Mouse (Mus musculus): Measurements from ENCODE around the gene Ube2q1. TPM values are rescaled to one million over a fixed set of nuclear protein-coding genes. Genes with fewer than 3 reads are reported as not detected.
"Not testable (repeated sequence)": the region's sequence is repeated elsewhere in the genome, so short reads cannot be mapped to it uniquely, and the experiment has no call there.

Gene Ube2q1
- polyA plus RNA-seq, 1 experiment from 2014 or later = 9.7 TPM

DNA sequence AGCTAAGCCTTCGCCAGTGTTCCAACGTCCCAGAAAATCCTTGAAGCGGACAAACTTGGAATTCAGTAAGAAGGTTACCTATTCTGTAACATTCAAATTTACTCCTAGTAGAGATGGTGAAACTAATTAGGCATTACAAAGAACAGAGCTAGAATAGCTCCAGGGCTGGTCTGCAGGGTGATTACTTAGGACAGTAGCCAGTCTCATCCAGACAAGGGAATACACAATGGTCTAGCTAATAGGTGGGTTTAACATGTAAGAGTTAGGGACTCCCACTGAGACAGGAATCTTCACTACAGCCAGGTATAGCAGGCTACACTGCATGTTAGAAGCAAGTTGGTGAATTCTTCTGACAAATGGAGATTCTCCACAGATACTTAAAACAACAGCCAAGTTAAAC is 26.7 kb downstream of the Ube2q1 start:
- not testable (repeated sequence) for H3K4me3 ChIP-seq (ENCODE audit: low read length); H3K4me2 ChIP-seq (ENCODE audit: low read length); H3K9ac ChIP-seq (ENCODE audit: low read depth, low read length); ATAC-seq; H3K4me1 ChIP-seq (ENCODE audit: control insufficient read depth, insufficient read depth, low read depth, low read length); H3K36me3 ChIP-seq (ENCODE audit: control insufficient read depth, insufficient read depth, low read length); H3K27me3 ChIP-seq (replicated peaks; ENCODE audit: control insufficient read depth, insufficient read depth, low read length); H3K9me3 ChIP-seq (ENCODE audit: control insufficient read depth, low read length); H3K27ac ChIP-seq (ENCODE audit: low read depth, low read length)
- 42% methylated on average over 3 of the region's 3 CpGs for WGBS

DNA sequence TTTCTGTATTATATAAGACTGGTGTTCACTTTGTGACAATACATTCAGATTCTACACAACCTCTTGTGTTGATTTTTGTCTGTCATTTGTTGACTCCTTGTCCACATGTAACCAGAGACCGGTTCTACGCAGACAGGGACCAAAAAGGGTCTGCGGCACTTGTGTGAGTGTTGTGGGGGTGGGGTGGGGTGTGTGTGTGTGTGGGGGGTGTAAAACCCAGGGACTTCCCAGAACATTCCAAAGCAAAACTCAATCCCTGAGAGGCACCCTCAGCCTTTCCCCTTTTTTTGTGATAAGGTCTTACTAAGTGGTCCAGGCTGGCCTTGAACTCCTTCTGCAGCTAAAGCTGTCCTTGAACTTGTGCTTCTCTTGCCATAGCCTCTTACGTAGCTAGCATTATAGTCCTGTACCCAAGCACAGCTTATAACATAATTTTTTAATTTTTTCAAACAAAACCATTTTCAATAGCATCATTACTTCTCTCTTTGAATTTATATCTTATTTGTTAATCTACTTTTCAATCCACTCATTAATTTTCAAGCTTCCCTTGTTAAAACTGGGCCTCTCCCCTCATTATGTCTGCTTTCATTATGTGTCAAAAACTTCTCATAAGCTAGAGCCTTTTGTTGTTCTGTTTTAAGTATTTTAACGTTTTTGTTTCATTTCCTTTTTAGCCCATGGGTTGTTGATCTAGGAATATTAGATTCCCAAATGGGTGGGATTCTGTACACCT is 27.5 kb downstream of the Ube2q1 start:
- ATAC-seq = no peak
- H3K27me3 ChIP-seq (replicated peaks; ENCODE audit: control insufficient read depth, insufficient read depth, low read length) = no peaks in the 10 kb centered on the region
- no peak overlapping the region for H3K4me2 ChIP-seq (ENCODE audit: low read length)
- no peaks in the 10 kb centered on the region for H3K9me3 ChIP-seq (ENCODE audit: control insufficient read depth, low read length)
- WGBS = 70% methylated on average over 5 of the region's 5 CpGs
- H3K9ac ChIP-seq (ENCODE audit: low read depth, low read length) = no peak overlapping the region
- H3K4me1 ChIP-seq (ENCODE audit: control insufficient read depth, insufficient read depth, low read depth, low read length) = no peaks in the 10 kb centered on the region
- H3K36me3 ChIP-seq (ENCODE audit: control insufficient read depth, insufficient read depth, low read length) = no peaks in the 10 kb centered on the region
- no peak overlapping the region for H3K27ac ChIP-seq (ENCODE audit: low read depth, low read length)
- no peak overlapping the region for H3K4me3 ChIP-seq (ENCODE audit: low read length)

DNA sequence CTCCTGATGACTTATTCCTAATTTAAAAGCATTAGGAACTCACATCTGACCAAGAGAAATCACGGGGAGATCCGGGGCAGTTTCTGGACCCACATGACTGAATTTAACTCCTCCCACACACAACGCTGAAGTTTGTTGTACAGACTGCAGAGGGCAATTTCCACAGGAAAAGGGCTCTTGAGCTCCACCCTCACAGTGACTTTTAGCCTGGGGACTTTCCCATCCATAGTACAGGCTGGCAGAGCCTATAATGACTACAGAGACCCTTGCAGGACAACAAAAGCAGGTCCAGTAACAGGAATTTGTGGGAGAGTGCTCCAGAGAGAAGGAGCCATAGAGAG is 28.1 kb downstream of the Ube2q1 start:
- Histone ChIP-seq H3K4me1 (ENCODE audit: control insufficient read depth, insufficient read depth, low read depth, low read length) (no peaks in the 10 kb centered on the region), H3K27ac (ENCODE audit: low read depth, low read length) (no peak overlapping the region), H3K9me3 (ENCODE audit: control insufficient read depth, low read length) (0 out of 2 replicates have a peak, but pooled peaks cover 4% of the 10 kb centered on the region), H3K36me3 (ENCODE audit: control insufficient read depth, insufficient read depth, low read length) (no peaks in the 10 kb centered on the region), H3K9ac (ENCODE audit: low read depth, low read length) (no peak overlapping the region), H3K4me2 (ENCODE audit: low read length) (no peak overlapping the region), H3K4me3 (ENCODE audit: low read length) (no peak overlapping the region), H3K27me3 (replicated peaks; ENCODE audit: control insufficient read depth, insufficient read depth, low read length) (no peaks in the 10 kb centered on the region)
- no peak for ATAC-seq
- WGBS = 50% methylated on average over 3 of the region's 3 CpGs

DNA sequence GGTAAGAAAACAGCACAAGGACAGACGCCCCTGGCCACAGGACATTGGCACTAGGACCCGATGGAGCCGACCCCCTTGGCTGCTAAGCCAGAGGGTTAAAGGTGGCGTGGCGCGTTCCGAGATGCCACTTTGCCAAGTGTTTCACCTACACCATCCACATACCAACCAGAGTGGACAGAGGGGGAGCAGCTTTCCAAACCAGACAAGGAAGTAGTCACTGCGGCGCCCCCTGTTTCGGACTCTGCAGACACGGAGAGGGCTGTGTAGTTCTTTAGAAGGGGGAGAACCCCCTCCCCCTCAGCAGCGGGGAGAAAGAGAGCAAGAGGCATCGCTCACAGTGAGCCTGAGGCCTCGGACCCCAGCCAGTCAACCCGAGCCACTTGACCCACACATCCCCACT is 29.5 kb downstream of the Ube2q1 start:
- Histone ChIP-seq H3K27me3 (replicated peaks; ENCODE audit: control insufficient read depth, insufficient read depth, low read length) (no peaks in the 10 kb centered on the region), H3K4me3 (ENCODE audit: low read length) (no peak overlapping the region), H3K4me2 (ENCODE audit: low read length) (no peak overlapping the region), H3K36me3 (ENCODE audit: control insufficient read depth, insufficient read depth, low read length) (no peaks in the 10 kb centered on the region), H3K27ac (ENCODE audit: low read depth, low read length) (no peak overlapping the region), H3K4me1 (ENCODE audit: control insufficient read depth, insufficient read depth, low read depth, low read length) (no peaks in the 10 kb centered on the region), H3K9me3 (ENCODE audit: control insufficient read depth, low read length) (0 out of 2 replicates have a peak, but pooled peaks cover 4% of the 10 kb centered on the region), H3K9ac (ENCODE audit: low read depth, low read length) (no peak overlapping the region)
- WGBS = 66% methylated on average over 15 of the region's 15 CpGs
- ATAC-seq = no peak

DNA sequence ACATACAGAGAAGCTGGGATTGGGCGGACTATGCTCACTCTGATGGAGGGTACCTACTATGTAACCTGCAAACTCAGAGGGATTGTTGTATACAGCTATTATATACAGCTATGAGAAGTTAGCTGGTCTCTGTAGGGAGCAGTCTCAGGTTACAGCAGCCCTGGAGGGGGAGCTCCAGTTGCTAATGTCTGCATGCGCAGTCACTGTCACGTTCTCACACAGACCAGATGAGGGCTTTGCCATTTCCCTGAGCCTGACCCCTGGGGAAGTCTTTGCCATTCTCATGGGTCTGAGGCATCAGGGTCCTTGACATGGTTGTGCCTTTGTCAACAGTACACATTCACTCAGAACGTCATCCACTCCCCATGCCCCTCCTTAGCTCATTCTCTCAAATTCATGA is 31.8 kb downstream of the Ube2q1 start:
- 0 out of 2 replicates have a peak, but pooled peaks cover 6% of the 10 kb centered on the region for H3K9me3 ChIP-seq (ENCODE audit: control insufficient read depth, low read length)
- no peak overlapping the region for H3K27ac ChIP-seq (ENCODE audit: low read depth, low read length)
- no peak for ATAC-seq
- no peak overlapping the region for H3K9ac ChIP-seq (ENCODE audit: low read depth, low read length)
- no peak overlapping the region for H3K4me3 ChIP-seq (ENCODE audit: low read length)
- WGBS = 77% methylated on average over 4 of the region's 4 CpGs
- no peaks in the 10 kb centered on the region for H3K4me1 ChIP-seq (ENCODE audit: control insufficient read depth, insufficient read depth, low read depth, low read length)
- no peaks in the 10 kb centered on the region for H3K27me3 ChIP-seq (replicated peaks; ENCODE audit: control insufficient read depth, insufficient read depth, low read length)
- H3K36me3 ChIP-seq (ENCODE audit: control insufficient read depth, insufficient read depth, low read length) = no peaks in the 10 kb centered on the region
- H3K4me2 ChIP-seq (ENCODE audit: low read length) = no peak overlapping the region

DNA sequence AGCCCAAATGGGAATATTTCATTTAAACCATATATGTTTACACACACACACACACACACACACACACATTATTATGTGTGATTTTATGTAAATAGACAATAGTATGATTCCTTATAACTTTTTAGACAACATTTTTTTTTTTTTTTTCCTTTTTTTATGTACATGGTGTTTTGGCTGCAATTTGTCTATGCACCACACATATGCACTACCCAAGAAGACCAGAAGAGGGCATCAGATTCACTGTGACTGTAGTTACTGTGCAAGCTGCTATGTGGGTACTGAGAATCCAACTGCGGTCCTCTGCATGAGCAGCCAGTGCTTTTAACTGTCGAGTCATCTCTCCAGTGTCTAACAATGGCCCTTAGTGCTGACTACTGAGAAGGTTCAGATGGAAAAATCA is 33.3 kb downstream of the Ube2q1 start:
- no peak for ATAC-seq
- H3K27ac ChIP-seq (ENCODE audit: low read depth, low read length) = no peak overlapping the region

DNA sequence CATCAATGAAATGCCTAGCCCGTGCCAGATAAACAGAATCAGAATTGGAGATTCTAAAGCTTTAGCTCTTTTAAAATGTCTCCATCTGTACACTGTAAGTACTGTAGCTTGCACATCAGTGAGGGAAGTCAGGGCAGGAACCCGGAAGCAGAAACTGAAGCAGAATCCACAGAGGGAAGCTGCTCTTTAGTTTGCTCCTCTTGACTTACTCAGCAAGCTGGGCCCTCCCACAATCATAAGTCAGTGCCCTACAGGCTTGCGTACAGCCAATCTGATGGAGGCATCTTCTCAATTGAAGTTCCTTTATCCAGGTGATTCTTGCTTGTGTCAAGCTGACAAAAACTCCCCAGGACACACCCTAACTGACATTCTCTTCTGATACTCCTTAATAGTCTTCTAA is 33.8 kb downstream of the Ube2q1 start:
- ATAC-seq = no peak
- no peak overlapping the region for H3K4me2 ChIP-seq (ENCODE audit: low read length)
- WGBS = 95% methylated on average over 3 of the region's 3 CpGs
- no peaks in the 10 kb centered on the region for H3K36me3 ChIP-seq (ENCODE audit: control insufficient read depth, insufficient read depth, low read length)
- H3K27ac ChIP-seq (ENCODE audit: low read depth, low read length) = no peak overlapping the region
- H3K27me3 ChIP-seq (replicated peaks; ENCODE audit: control insufficient read depth, insufficient read depth, low read length) = no peaks in the 10 kb centered on the region
- no peaks in the 10 kb centered on the region for H3K4me1 ChIP-seq (ENCODE audit: control insufficient read depth, insufficient read depth, low read depth, low read length)
- no peak overlapping the region for H3K4me3 ChIP-seq (ENCODE audit: low read length)
- no peak overlapping the region for H3K9ac ChIP-seq (ENCODE audit: low read depth, low read length)
- H3K9me3 ChIP-seq (ENCODE audit: control insufficient read depth, low read length) = 0 out of 2 replicates have a peak, but pooled peaks cover 6% of the 10 kb centered on the region

More for the DNA sequence above, 33.3 kb downstream of the Ube2q1 start:
- H3K9me3 ChIP-seq (ENCODE audit: control insufficient read depth, low read length) = 0 out of 2 replicates have a peak, but pooled peaks cover 6% of the 10 kb centered on the region
- no peak overlapping the region for H3K4me2 ChIP-seq (ENCODE audit: low read length)
- no peaks in the 10 kb centered on the region for H3K4me1 ChIP-seq (ENCODE audit: control insufficient read depth, insufficient read depth, low read depth, low read length)
- H3K9ac ChIP-seq (ENCODE audit: low read depth, low read length) = no peak overlapping the region
- H3K27me3 ChIP-seq (replicated peaks; ENCODE audit: control insufficient read depth, insufficient read depth, low read length) = no peaks in the 10 kb centered on the region
- 85% methylated on average over 2 of the region's 2 CpGs for WGBS
- H3K4me3 ChIP-seq (ENCODE audit: low read length) = no peak overlapping the region
- no peaks in the 10 kb centered on the region for H3K36me3 ChIP-seq (ENCODE audit: control insufficient read depth, insufficient read depth, low read length)

DNA sequence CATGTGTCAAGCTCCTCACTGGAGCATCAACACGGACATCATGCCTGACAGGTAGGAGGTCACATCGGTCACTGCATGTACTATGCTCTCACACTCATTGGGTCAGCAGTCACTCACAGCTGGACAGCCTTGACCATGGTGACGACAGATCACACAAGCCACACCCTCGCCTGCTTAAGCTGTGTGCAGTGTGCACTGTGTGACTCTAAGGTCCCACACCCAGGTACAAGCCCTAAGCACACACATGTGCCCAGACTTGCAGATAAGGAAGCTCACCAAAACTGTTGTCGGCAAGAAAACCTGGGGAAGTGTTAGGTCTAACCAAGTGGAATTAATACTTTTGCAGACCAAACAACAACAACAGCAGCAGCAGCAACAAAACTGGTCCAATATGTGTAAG is 34.5 kb downstream of the Ube2q1 start:
- Histone ChIP-seq H3K27me3 (replicated peaks; ENCODE audit: control insufficient read depth, insufficient read depth, low read length) (no peaks in the 10 kb centered on the region), H3K4me3 (ENCODE audit: low read length) (no peak overlapping the region), H3K36me3 (ENCODE audit: control insufficient read depth, insufficient read depth, low read length) (no peaks in the 10 kb centered on the region), H3K9ac (ENCODE audit: low read depth, low read length) (no peak overlapping the region), H3K27ac (ENCODE audit: low read depth, low read length) (no peak overlapping the region), H3K4me1 (ENCODE audit: control insufficient read depth, insufficient read depth, low read depth, low read length) (no peaks in the 10 kb centered on the region), H3K4me2 (ENCODE audit: low read length) (no peak overlapping the region), H3K9me3 (ENCODE audit: control insufficient read depth, low read length) (0 out of 2 replicates have a peak, but pooled peaks cover 6% of the 10 kb centered on the region)
- 92% methylated on average over 5 of the region's 5 CpGs for WGBS
- ATAC-seq = no peak

DNA sequence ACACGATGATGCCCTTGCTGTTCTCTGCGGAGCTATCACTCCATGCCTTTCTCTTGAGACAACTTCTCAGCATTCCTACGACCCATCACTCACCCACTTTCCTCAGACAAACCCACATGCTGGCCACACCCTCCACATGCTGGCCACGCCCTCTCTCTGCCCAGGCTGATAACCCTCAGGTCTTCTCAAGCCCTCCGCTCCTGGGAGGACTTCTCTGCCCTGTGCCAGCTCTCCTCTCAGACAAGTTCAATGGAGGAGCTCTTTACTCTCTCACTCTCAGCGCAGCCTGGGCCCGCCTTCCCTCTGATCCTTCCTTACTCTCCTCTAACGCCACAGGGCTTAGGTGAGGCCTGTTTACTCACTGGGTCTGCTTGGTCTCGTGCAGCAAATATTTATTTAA is 35.2 kb downstream of the Ube2q1 start:
- H3K4me2 ChIP-seq (ENCODE audit: low read length) = no peak overlapping the region
- H3K27ac ChIP-seq (ENCODE audit: low read depth, low read length) = no peak overlapping the region
- WGBS = 57% methylated on average over 9 of the region's 9 CpGs
- 0 out of 2 replicates have a peak, but pooled peaks cover 6% of the 10 kb centered on the region for H3K9me3 ChIP-seq (ENCODE audit: control insufficient read depth, low read length)
- no peaks in the 10 kb centered on the region for H3K36me3 ChIP-seq (ENCODE audit: control insufficient read depth, insufficient read depth, low read length)
- H3K9ac ChIP-seq (ENCODE audit: low read depth, low read length) = no peak overlapping the region
- H3K4me1 ChIP-seq (ENCODE audit: control insufficient read depth, insufficient read depth, low read depth, low read length) = no peaks in the 10 kb centered on the region
- ATAC-seq = no peak
- H3K4me3 ChIP-seq (ENCODE audit: low read length) = no peak overlapping the region
- no peaks in the 10 kb centered on the region for H3K27me3 ChIP-seq (replicated peaks; ENCODE audit: control insufficient read depth, insufficient read depth, low read length)

All from hindbrain, embryonic 16.5 days (tissue).